Mouse (Mus musculus): ENCODE results near the gene Eftud2. TPM values are rescaled to one million over a fixed set of nuclear protein-coding genes. Genes with fewer than 3 reads are reported as not detected.

Gene Eftud2
- total and polyA plus RNA-seq, 3 experiments: 135 to 403 (median 216) TPM

DNA sequence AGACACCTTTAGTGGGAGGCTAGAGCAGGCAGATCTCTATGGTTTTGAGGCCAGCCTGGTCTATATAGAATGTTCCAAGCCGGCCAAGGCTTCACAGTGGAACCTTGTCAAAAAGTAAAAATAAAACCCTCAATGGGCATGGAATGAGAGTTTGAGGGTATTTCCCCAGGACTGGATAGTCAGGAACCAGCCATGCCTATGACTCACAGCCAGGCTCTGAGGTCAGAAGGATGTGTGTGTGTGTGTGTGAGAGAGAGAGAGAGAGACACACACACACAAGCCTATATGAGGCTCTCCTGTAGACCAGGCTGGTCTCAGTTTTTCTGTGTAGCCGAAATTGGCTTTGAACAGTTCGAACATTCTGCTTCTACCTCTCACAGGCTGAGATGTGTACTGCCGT lies 13.9 kb upstream of the Eftud2 start:
- H3K4me2 ChIP-seq (ENCODE audit: insufficient read depth, low read depth, poor library complexity, severe bottlenecking): no peak overlapping the region
- peaks cover 2 to 8% of the 10 kb centered on the region in 2 experiments; a peak in 3 of 4 replicates for H3K4me1 ChIP-seq (ENCODE audit: control insufficient read depth in 1 of 2, insufficient read depth in 2 of 2)
- no peak overlapping the region for H3K27ac ChIP-seq (ENCODE audit: insufficient read depth, low read depth)
- in situ Hi-C loops (cut with MboI; ENCODE audit: low pct_ligation_motif_present, low pct_unique_long_range_greater_than_20kb, low sequenced_read_pairs) (loop anchor here (5.0 kb wide), 2 partner anchors 38 to 98 kb away; no protein-coding TSS in a partner anchor), dilution Hi-C loops (cut with MboI; ENCODE audit: extremely low pct_ligation_motif_present, extremely low pct_unique_long_range_greater_than_20kb, low sequenced_read_pairs) (no loop called here)
- no peaks in the 10 kb centered on the region for H3K79me2 ChIP-seq (replicated peaks; ENCODE audit: control insufficient read depth, extremely low read depth, insufficient read depth, poor library complexity, severe bottlenecking)
- H3K36me3 ChIP-seq (replicated peaks in 1 of 2; ENCODE audit: control insufficient read depth in 1 of 2, insufficient read depth in 1 of 2, low read length in 1 of 2): no peaks in the 10 kb centered on the region
- no peak overlapping the region for H3K9ac ChIP-seq (ENCODE audit: insufficient read depth, low read depth)
- H3K27me3 ChIP-seq (replicated peaks): peaks cover 73% of the 10 kb centered on the region
- no peak for DNase-seq (ENCODE audit: extremely low read depth)
- TF ChIP-seq TCF12 (IDR thresholded peaks at IDR 0.05; ENCODE audit: low read depth, low read length): no peak
- TF ChIP-seq PAX5 (IDR thresholded peaks at IDR 0.05; ENCODE audit: low read length): no peak
- TF ChIP-seq ZMIZ1 (IDR thresholded peaks at IDR 0.05; ENCODE audit: low read depth, low read length): no peak
- no peak for TF ChIP-seq RCOR1 (conservative IDR thresholded peaks at IDR 0.05; ENCODE audit: low read depth, low read length)
- no peak for TF ChIP-seq KAT2A (IDR thresholded peaks at IDR 0.05; ENCODE audit: insufficient replicate concordance, low read length)
- no peak for TF ChIP-seq JUN (IDR thresholded peaks at IDR 0.05; ENCODE audit: insufficient read depth, low read depth, low read length)
- no peak for TF ChIP-seq ELF1 (IDR thresholded peaks at IDR 0.05; ENCODE audit: low read depth, low read length)
- no peak for TF ChIP-seq CTCF (conservative IDR thresholded peaks at IDR 0.05 in 1 of 2, IDR thresholded peaks at IDR 0.05 in 1 of 2; ENCODE audit: low read depth in 2 of 2, low read length in 2 of 2)
- TF ChIP-seq BHLHE40 (IDR thresholded peaks at IDR 0.05; ENCODE audit: low read depth, low read length): no peak
- TF ChIP-seq RAD21 (IDR thresholded peaks at IDR 0.05; ENCODE audit: low read depth, low read length): no peak
- TF ChIP-seq POLR2A (IDR thresholded peaks at IDR 0.05; ENCODE audit: low read depth, low read length): no peak
- TF ChIP-seq POLR2AphosphoS2 (IDR thresholded peaks at IDR 0.05; ENCODE audit: low read depth, low read length): no peak
- TF ChIP-seq USF2 (conservative IDR thresholded peaks at IDR 0.05; ENCODE audit: low read depth, low read length): no peak
- no peak for TF ChIP-seq NELFE (IDR thresholded peaks at IDR 0.05; ENCODE audit: low read depth, low read length)
- TF ChIP-seq UBTF (IDR thresholded peaks at IDR 0.05; ENCODE audit: low read depth, low read length): no peak
- TF ChIP-seq ZC3H11A (IDR thresholded peaks at IDR 0.05; ENCODE audit: low read depth, low read length): no peak
- TF ChIP-seq JUND (conservative IDR thresholded peaks at IDR 0.05; ENCODE audit: low read depth, low read length): no peak
- no peak for TF ChIP-seq ETS1 (conservative IDR thresholded peaks at IDR 0.05; ENCODE audit: low read depth, low read length)
- no peak overlapping the region for H3K4me3 ChIP-seq (replicated peaks in 1 of 3; ENCODE audit: low read depth in 2 of 3, low read length in 2 of 3, poor library complexity in 1 of 3)
- H3K9me3 ChIP-seq (replicated peaks; ENCODE audit: low read length): no peaks in the 10 kb centered on the region

DNA sequence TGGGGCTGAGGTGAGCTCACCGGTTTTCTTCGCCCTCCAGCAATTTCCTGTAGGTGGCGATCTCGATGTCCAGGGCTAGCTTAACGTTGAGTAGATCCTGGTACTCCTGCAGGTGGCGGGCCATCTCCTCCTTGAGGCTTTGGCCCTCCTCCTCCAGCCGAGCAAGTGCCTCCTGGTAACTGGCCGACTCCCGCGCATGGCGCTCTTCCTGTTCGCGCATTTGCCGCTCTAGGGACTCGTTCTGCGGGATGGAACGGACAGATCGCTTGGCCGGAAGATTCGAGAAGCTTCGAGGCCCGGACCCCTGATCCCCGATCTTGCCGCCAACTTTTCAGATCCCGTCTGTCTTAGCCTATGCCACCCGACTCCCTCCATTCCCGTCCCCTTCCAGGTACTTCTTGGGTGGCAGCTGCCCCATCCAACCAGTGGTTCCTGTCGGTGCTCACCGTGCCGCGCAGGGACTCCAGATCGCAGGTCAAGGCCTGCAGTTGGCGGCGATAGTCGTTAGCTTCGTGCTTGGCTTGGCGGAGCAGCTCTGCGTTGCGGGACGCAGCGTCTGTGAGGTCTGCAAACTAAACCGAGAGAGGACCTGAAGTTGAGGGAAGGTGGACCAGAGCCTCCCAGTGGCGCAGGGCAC lies 12.3 kb upstream of the Eftud2 start:
- in situ Hi-C loops (cut with MboI; ENCODE audit: low pct_ligation_motif_present, low pct_unique_long_range_greater_than_20kb, low sequenced_read_pairs): no loop called here
- H3K79me2 ChIP-seq (replicated peaks; ENCODE audit: control insufficient read depth, extremely low read depth, insufficient read depth, poor library complexity, severe bottlenecking): no peaks in the 10 kb centered on the region
- peak overlapping the region in 1 of 3 experiments; percentile 9 for H3K4me3 ChIP-seq (replicated peaks in 1 of 3; ENCODE audit: low read depth in 2 of 3, low read length in 2 of 3, poor library complexity in 1 of 3)
- 0 out of 2 replicates have a peak overlapping the region, but pooled peaks have one; percentile 7 for H3K4me2 ChIP-seq (ENCODE audit: insufficient read depth, low read depth, poor library complexity, severe bottlenecking)
- dilution Hi-C loops (cut with MboI; ENCODE audit: extremely low pct_ligation_motif_present, extremely low pct_unique_long_range_greater_than_20kb, low sequenced_read_pairs): no loop called here
- no peaks in the 10 kb centered on the region for H3K9me3 ChIP-seq (replicated peaks; ENCODE audit: low read length)
- H3K27ac ChIP-seq (ENCODE audit: insufficient read depth, low read depth): no peak overlapping the region
- no peak overlapping the region for H3K9ac ChIP-seq (ENCODE audit: insufficient read depth, low read depth)
- peak; percentile 80 for DNase-seq (ENCODE audit: extremely low read depth)
- peaks cover 76% of the 10 kb centered on the region for H3K27me3 ChIP-seq (replicated peaks)
- H3K36me3 ChIP-seq (replicated peaks in 1 of 2; ENCODE audit: control insufficient read depth in 1 of 2, insufficient read depth in 1 of 2, low read length in 1 of 2): no peaks in the 10 kb centered on the region
- H3K4me1 ChIP-seq (ENCODE audit: control insufficient read depth in 1 of 2, insufficient read depth in 2 of 2): peaks cover 6 to 14% of the 10 kb centered on the region in 2 experiments; a peak in 3 of 4 replicates
- TF ChIP-seq USF2 (conservative IDR thresholded peaks at IDR 0.05; ENCODE audit: low read depth, low read length) (no peak), USF1 (IDR thresholded peaks at IDR 0.05; ENCODE audit: low read depth, low read length) (no peak), CHD1 (IDR thresholded peaks at IDR 0.05; ENCODE audit: low read depth, low read length) (no peak), SMC3 (IDR thresholded peaks at IDR 0.05; ENCODE audit: low read depth, low read length) (peak; percentile 85), ZNF384 (IDR thresholded peaks at IDR 0.05; ENCODE audit: low read depth, low read length) (no peak), MAX (IDR thresholded peaks at IDR 0.05; ENCODE audit: low read length) (no peak), POLR2A (IDR thresholded peaks at IDR 0.05; ENCODE audit: low read depth, low read length) (no peak), MYC (IDR thresholded peaks at IDR 0.05; ENCODE audit: low read depth, low read length) (0 out of 2 replicates have a peak, but pooled peaks have one; percentile 27), RCOR1 (conservative IDR thresholded peaks at IDR 0.05; ENCODE audit: low read depth, low read length) (no peak), RAD21 (IDR thresholded peaks at IDR 0.05; ENCODE audit: low read depth, low read length) (peak; percentile 78), ETS1 (conservative IDR thresholded peaks at IDR 0.05; ENCODE audit: low read depth, low read length) (no peak), MAZ (IDR thresholded peaks at IDR 0.05; ENCODE audit: low read depth, low read length) (no peak), SIN3A (IDR thresholded peaks at IDR 0.05; ENCODE audit: low read length) (peak; percentile 34; the same call in 1 of the 2 replicates), NRF1 (IDR thresholded peaks at IDR 0.05; ENCODE audit: low read depth, low read length) (peak; percentile 63), HCFC1 (IDR thresholded peaks at IDR 0.05; ENCODE audit: low read depth, low read length) (peak; percentile 28; the same call in 1 of the 2 replicates), ZMIZ1 (IDR thresholded peaks at IDR 0.05; ENCODE audit: low read depth, low read length) (no peak), UBTF (IDR thresholded peaks at IDR 0.05; ENCODE audit: low read depth, low read length) (no peak), PAX5 (IDR thresholded peaks at IDR 0.05; ENCODE audit: low read length) (no peak), CHD2 (IDR thresholded peaks at IDR 0.05; ENCODE audit: low read length) (no peak), CTCF (conservative IDR thresholded peaks at IDR 0.05 in 1 of 2, IDR thresholded peaks at IDR 0.05 in 1 of 2; ENCODE audit: low read depth in 2 of 2, low read length in 2 of 2) (peak in 1 of 2 experiments; percentile 100; a peak in 2 of 4 replicates), GABPA (IDR thresholded peaks at IDR 0.05; ENCODE audit: insufficient replicate concordance, low read depth, low read length) (no peak), BHLHE40 (IDR thresholded peaks at IDR 0.05; ENCODE audit: low read depth, low read length) (0 out of 2 replicates have a peak, but pooled peaks have one; percentile 12)
